Mouse (Mus musculus) lung, adult 2 months (tissue): ENCODE measurements around the gene Slc8a3. TPM values are rescaled to one million over a fixed set of nuclear protein-coding genes. Genes with fewer than 3 reads are reported as not detected.
A peak's percentile ranks its signal among the peaks of the same experiment; 100 is the strongest.
"Not testable (repeated sequence)": the region's sequence is repeated elsewhere in the genome, so short reads cannot be mapped to it uniquely, and the experiment has no call there.

Source experiments
- DNase-seq: peaks from one replicate; pipeline ENCODE4 v3.0.0; 2022
- H3K4me1 ChIP-seq: fragments of 200-500 bp; 2 replicates; pipeline ENCODE4 v1.6.1; 2011; ENCODE audit warnings: low read length; ENCODE audit not compliant: control insufficient read depth, insufficient read depth
- H3K4me3 ChIP-seq: fragments of 200-500 bp; replicated peaks from 2 replicates; pipeline ENCODE3; 2011; ENCODE audit warnings: low read depth, mild to moderate bottlenecking, control low read depth, low read length; ENCODE audit errors: extremely low read depth
- CTCF ChIP-seq: fragments of 200-500 bp; IDR thresholded peaks from 2 replicates; pipeline ENCODE4 v1.5.1; 2011; ENCODE audit warnings: mild to moderate bottlenecking, low read length, control low read depth; ENCODE audit not compliant: insufficient read depth
- POLR2A ChIP-seq: fragments of 200-500 bp; IDR thresholded peaks from 2 replicates; pipeline ENCODE4 v1.6.1; 2011; ENCODE audit warnings: low read depth, mild to moderate bottlenecking, control low read depth, low read length, borderline replicate concordance; ENCODE audit errors: extremely low read depth
- WGBS: fragments of 180-500 bp; shearing (Covaris S2); methylation state at CpG from one replicate; pipeline ENCODE4 v1.1.7; 2018; 5-methylcytosine and 5-hydroxymethylcytosine counted together
- polyA plus RNA-seq: library from polyadenylated mRNA; depleted of rRNA; stranded (reverse); fragments of >200 nt; gene quantifications from 2 replicates; pipeline ENCODE4 v1.2.3, GENCODE M21; 2012; rRNA removed

Slc8a3 gene
- polyA plus RNA-seq = 0.61 and 0.77 TPM in 2 replicates

- WGBS = 2% methylated on average over 47 of the region's 47 CpGs
- Histone ChIP-seq H3K4me3 (peak within 1 kb of the TSS; percentile 19), H3K4me1 (no peaks in the 10 kb centered on the region)
- no peak for TF ChIP-seq POLR2A
- TF ChIP-seq CTCF = no peak
- DNase-seq = no peak
Measured at GRCm38 (mm10) chr12:81332875-81333421, at the start of gene Slc8a3. Gene Slc8a3 (minus strand): TSS chr12:81333180.

GRCm38 (mm10) chr12:81379364-81379763 is 46.4 kb upstream of the Slc8a3 start, which contains the start of gene Gm4787:
Gene Gm4787 (minus strand): TSS chr12:81379464.
- not testable (repeated sequence) for DNase-seq, H3K4me3 ChIP-seq
- 94% methylated on average over 1 of the region's 1 CpGs for WGBS

GRCm38 (mm10) chr12:81333841-81334240 is 861 bp upstream of the Slc8a3 start:
- Histone ChIP-seq H3K4me1 (no peaks in the 10 kb centered on the region), H3K4me3 (no peak overlapping the region)
- 75% methylated on average over 5 of the region's 5 CpGs for WGBS
- TF ChIP-seq POLR2A (no peak), CTCF (no peak)
- no peak for DNase-seq

More at GRCm38 (mm10) chr12:81379364-81379763, 46.4 kb upstream of the Slc8a3 start, which contains the start of gene Gm4787:
- not testable (repeated sequence) for H3K4me1 ChIP-seq

DNA sequence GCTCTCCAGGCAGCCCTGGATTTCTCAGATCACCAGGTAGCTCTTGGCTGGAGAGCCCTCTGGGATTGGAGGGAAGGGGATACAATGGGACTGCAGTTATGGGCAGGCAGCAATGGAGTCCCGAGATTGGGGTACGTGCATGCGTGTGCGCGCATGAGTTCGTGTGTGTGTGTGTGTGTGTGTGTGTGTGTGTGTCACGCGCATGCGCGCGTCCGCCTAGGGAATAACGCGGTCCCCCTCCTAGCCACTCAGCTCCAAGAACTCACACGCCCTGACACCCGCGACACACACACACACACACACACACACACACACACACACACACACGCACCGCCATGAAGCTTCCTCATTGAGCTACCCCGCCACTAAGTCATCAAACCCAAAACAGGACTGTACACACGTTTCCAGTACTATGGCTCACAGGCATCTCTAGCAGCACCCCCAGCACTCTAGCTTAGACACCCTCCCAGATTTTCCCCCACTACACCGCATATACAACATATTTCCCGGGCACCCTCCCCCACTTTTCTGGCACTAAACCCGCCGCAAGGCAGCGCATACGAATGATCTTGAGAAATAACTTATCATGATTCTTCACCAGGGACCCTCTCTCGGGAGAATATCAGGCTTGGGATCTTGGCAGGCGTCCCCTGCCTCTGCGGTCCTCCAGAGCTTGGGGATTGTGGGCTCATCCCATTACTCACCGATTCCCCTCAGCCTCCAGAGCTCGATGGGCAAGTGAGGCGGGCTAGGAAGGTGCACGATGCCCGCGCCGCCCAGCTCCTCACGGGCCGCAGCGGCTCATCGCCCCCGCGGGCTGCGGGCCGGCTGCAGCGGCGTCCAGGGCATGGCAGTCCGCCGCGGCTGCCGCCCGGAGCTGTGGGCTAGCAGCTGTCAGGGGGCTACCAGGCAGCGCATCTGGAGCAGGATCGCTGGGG is 774 bp downstream of the Slc8a3 start:
- Histone ChIP-seq H3K4me3 (peak overlapping the region; percentile 14), H3K4me1 (no peaks in the 10 kb centered on the region)
- WGBS = 1% methylated on average over 52 of the region's 54 CpGs
- DNase-seq = no peak
- TF ChIP-seq POLR2A (no peak), CTCF (no peak)

GRCm38 (mm10) chr12:81331046-81331638 is 1.8 kb downstream of the Slc8a3 start:
- H3K4me1 ChIP-seq = no peaks in the 10 kb centered on the region
- WGBS = 36% methylated on average over 5 of the region's 5 CpGs
- no peak overlapping the region for H3K4me3 ChIP-seq
- no peak for TF ChIP-seq POLR2A
- no peak for TF ChIP-seq CTCF
- DNase-seq = no peak

- no peak for DNase-seq
- 73% methylated on average over 3 of the region's 3 CpGs for WGBS
- no peak overlapping the region for H3K4me3 ChIP-seq
- no peak for TF ChIP-seq CTCF
- no peak for TF ChIP-seq POLR2A
- H3K4me1 ChIP-seq = no peaks in the 10 kb centered on the region
Measured at GRCm38 (mm10) chr12:81324991-81325390, 8.0 kb downstream of the Slc8a3 start.

GRCm38 (mm10) chr12:81324116-81324515 is 8.9 kb downstream of the Slc8a3 start:
- Histone ChIP-seq H3K4me3 (no peak overlapping the region), H3K4me1 (no peaks in the 10 kb centered on the region)
- WGBS = 92% methylated on average over 3 of the region's 3 CpGs
- DNase-seq = no peak
- TF ChIP-seq CTCF (no peak), POLR2A (no peak)

DNA sequence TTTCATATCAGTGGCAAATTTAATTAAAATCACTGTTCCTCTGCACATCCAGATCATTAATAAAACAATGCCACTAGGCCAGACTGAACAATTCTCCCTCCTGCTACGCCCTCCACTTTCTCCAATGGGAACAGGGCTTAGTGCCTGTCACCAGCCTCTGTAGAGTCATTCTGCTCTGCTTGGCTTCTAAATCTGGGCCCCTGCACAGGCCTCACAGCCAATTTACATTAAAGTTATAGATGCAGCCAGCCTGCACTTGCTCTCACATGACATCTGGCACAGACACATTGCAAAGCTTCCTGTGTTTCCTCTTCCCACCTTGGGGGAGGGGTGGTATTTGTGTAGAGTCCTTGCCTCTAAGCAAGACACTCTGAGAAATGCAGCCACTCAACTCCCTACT is 12.0 kb downstream of the Slc8a3 start:
- no peaks in the 10 kb centered on the region for H3K4me1 ChIP-seq
- DNase-seq = no peak
- TF ChIP-seq CTCF (no peak), POLR2A (no peak)
- 83% methylated on average over 1 of the region's 1 CpGs for WGBS
- no peak overlapping the region for H3K4me3 ChIP-seq

GRCm38 (mm10) chr12:81317811-81318210 is 15.2 kb downstream of the Slc8a3 start:
- H3K4me1 ChIP-seq = no peaks in the 10 kb centered on the region
- H3K4me3 ChIP-seq = no peak overlapping the region
- TF ChIP-seq POLR2A = no peak
- TF ChIP-seq CTCF = no peak
- 43% methylated on average over 2 of the region's 2 CpGs for WGBS
- DNase-seq = no peak
